Mouse (Mus musculus): ENCODE data around the gene Enkd1.

- TF ChIP-seq GATA1 (IDR thresholded peaks at IDR 0.05; ENCODE audit: borderline replicate concordance, low read length) = no peak
- no peak for TF ChIP-seq CTCF (IDR thresholded peaks at IDR 0.05; ENCODE audit: low read depth, low read length)
Measured at GRCm38 (mm10) chr8:105657641-105658040, 50.4 kb downstream of the Enkd1 start.
